Mouse (Mus musculus): ENCODE data around the gene Gpam. TPM values are rescaled to one million over a fixed set of nuclear protein-coding genes. Genes with fewer than 3 reads are reported as not detected.

Gene Gpam
- polyA plus RNA-seq, 1 experiment: 5.3 TPM

DNA sequence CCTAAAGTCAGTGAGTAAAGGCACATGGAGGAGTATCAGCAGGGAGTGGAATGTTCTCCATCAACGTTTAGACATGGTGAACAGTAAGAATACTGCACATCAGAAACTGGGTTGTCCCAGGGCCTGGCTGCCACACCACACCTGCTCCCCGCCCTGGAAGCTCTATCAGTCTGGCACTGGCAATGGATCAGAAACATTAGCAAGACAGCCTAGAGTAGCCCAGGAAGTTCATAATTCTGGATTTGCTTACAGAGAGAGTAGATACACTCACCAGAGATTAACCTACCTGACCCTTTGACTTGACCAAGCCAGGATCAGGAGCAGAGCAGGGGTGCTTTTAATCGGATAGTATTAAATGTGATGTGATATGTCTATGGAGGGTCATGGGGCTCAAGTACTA is 1.6 kb downstream of the Gpam start:
- Histone ChIP-seq H3K4me3 (ENCODE audit: insufficient read depth, low read length) (no peak overlapping the region), H3K4me1 (ENCODE audit: control insufficient read depth, insufficient read depth, low read length) (no peaks in the 10 kb centered on the region), H3K27ac (ENCODE audit: insufficient read depth, low read depth, low read length) (no peak overlapping the region)
- TF ChIP-seq CTCF (IDR thresholded peaks at IDR 0.05; ENCODE audit: low read depth, low read length) (no peak), POLR2A (IDR thresholded peaks at IDR 0.05; ENCODE audit: borderline replicate concordance, low read depth, low read length) (no peak)

DNA sequence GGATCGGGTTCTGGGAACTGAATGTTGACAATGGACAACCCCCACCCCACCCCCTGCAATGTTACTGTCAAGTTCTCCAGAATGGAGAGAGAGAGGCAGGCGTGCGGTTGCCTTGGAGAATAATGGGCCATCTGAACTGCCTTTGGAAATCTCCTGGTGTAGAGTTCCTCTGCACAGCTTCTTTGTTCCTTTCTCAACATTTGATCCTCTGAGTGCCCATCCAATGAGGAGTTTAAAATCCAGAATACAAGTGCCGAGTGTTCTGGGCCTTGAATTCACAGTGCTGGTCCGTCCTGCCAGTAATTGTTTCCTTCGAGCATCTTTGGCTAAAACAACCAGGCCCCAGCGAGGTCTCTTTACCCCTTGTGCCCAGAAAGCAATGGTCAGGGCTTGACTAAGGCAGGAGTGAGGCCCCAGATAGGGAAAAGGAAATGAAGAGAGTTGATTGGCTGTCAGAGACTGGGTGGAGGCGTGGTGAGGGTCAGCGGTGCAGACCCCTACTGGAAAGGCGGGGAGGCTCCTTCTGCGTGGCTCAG is 4.0 kb downstream of the Gpam start:
- Histone ChIP-seq H3K27ac (ENCODE audit: insufficient read depth, low read depth, low read length) (no peak overlapping the region), H3K4me1 (ENCODE audit: control insufficient read depth, insufficient read depth, low read length) (no peaks in the 10 kb centered on the region), H3K4me3 (ENCODE audit: insufficient read depth, low read length) (no peak overlapping the region)
- TF ChIP-seq POLR2A (IDR thresholded peaks at IDR 0.05; ENCODE audit: borderline replicate concordance, low read depth, low read length) (no peak), CTCF (IDR thresholded peaks at IDR 0.05; ENCODE audit: low read depth, low read length) (no peak)

DNA sequence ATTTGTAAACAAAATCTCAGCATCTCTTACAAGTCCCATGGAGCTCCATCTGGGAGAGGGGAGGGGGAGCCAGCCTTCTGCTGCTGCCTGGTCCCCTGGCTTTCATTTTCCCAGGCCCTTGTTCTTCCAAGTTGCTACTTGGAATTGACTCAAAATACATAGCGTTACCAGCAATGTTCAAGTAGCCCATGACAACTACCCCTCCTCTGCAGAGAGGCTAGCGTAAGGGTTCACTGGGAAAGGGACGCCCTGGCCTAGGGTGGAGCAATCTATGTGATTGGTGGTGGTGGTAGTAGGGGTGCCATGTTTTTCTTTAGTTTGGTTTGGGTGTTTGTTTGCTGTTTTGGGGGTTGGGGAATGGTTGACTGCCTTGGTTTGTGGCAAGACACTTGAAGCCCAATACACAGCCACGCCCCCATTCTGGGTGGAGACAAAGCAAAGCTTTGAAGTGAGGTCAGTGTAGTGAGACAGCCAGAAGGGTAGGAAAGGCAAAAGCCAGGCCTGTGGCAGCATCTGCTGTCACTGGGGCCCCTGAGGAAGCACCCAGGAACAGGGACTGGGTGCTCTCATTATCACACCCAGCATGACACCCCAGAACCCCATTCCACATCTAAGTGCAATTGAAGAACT is 4.6 kb downstream of the Gpam start:
- Histone ChIP-seq H3K4me3 (ENCODE audit: insufficient read depth, low read length) (no peak overlapping the region), H3K27ac (ENCODE audit: insufficient read depth, low read depth, low read length) (no peak overlapping the region), H3K4me1 (ENCODE audit: control insufficient read depth, insufficient read depth, low read length) (no peaks in the 10 kb centered on the region)
- TF ChIP-seq POLR2A (IDR thresholded peaks at IDR 0.05; ENCODE audit: borderline replicate concordance, low read depth, low read length): no peak
- no peak for TF ChIP-seq CTCF (IDR thresholded peaks at IDR 0.05; ENCODE audit: low read depth, low read length)

DNA sequence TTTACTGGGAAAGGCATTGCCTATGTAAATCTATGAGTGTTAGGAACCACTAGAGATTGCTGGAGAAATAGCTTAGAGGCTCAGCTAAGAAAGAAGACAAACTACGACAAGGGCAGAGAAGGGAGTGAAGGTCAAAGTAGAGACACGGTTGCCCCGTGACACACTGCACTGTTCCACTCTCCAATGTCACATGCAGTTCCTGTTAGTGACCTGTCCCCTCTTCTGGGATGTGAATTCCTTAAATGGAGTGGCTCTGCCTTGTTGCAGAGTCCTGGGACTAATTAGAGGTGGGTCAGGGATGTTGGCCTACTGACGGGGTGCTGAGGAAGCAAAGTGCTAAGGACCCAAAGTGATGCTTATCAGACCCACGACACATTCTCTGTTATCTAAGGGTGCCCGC is 5.2 kb downstream of the Gpam start:
- Histone ChIP-seq H3K4me1 (ENCODE audit: control insufficient read depth, insufficient read depth, low read length) (no peaks in the 10 kb centered on the region), H3K27ac (ENCODE audit: insufficient read depth, low read depth, low read length) (no peak overlapping the region), H3K4me3 (ENCODE audit: insufficient read depth, low read length) (no peak overlapping the region)
- TF ChIP-seq POLR2A (IDR thresholded peaks at IDR 0.05; ENCODE audit: borderline replicate concordance, low read depth, low read length): no peak
- no peak for TF ChIP-seq CTCF (IDR thresholded peaks at IDR 0.05; ENCODE audit: low read depth, low read length)

DNA sequence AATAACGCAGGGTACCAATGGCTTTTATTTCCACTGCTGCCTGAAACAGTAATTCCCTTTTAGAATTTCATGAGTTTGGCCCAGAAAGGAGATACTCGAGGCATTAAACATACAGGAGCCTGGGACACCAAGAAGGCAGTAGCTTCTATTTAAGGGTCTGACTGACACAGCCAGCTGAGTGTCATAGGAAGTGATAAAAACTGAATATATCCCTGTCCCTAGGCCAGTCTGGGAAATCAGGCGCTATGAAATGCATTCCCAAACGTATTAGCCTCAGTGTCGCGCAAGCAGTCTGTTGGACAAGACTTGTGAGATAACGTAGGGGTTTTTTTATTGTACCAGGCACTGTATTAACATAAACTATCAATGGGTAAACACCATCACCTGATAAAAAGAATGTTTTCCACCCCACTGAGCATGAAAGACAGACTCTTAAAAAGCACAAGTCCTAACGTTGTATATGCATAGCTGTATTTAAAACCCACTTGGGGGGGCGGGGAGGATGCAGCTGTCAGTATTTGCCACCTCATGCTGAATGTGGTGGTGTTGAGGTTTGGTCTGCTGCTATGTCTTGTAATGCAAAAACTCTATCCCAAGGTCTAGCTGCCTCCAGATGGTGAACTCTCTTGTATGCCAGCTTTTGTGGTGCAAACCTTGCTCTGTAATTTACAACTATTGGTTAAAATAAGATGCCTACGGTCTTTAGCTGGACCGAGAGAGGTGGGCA is 6.4 kb downstream of the Gpam start:
- Histone ChIP-seq H3K4me1 (ENCODE audit: control insufficient read depth, insufficient read depth, low read length) (no peaks in the 10 kb centered on the region), H3K4me3 (ENCODE audit: insufficient read depth, low read length) (no peak overlapping the region), H3K27ac (ENCODE audit: insufficient read depth, low read depth, low read length) (no peak overlapping the region)
- no peak for TF ChIP-seq POLR2A (IDR thresholded peaks at IDR 0.05; ENCODE audit: borderline replicate concordance, low read depth, low read length)

DNA sequence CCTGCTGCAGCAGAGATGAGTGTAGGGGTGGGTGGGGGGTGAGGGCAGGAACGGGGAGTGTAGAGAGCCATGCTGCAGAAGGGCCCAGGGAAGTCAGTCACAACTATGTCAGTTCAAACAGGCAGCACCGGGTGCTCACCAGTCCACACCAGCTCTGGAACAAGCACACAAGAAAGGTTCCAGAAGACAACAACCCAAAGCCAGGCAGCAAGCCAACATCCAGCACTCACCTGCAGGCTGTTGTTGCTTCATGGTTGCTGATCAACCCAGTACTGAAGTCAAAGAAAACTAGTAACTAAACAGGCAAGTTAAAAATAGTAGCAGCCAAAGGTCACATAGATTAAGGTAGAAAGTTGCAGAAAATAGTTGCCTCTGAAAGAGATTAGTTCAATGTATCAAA is 7.5 kb downstream of the Gpam start:
- TF ChIP-seq POLR2A (IDR thresholded peaks at IDR 0.05; ENCODE audit: borderline replicate concordance, low read depth, low read length): no peak
- no peak for TF ChIP-seq CTCF (IDR thresholded peaks at IDR 0.05; ENCODE audit: low read depth, low read length)
- no peaks in the 10 kb centered on the region for H3K4me1 ChIP-seq (ENCODE audit: control insufficient read depth, insufficient read depth, low read length)
- H3K27ac ChIP-seq (ENCODE audit: insufficient read depth, low read depth, low read length): no peak overlapping the region
- H3K4me3 ChIP-seq (ENCODE audit: insufficient read depth, low read length): no peak overlapping the region

DNA sequence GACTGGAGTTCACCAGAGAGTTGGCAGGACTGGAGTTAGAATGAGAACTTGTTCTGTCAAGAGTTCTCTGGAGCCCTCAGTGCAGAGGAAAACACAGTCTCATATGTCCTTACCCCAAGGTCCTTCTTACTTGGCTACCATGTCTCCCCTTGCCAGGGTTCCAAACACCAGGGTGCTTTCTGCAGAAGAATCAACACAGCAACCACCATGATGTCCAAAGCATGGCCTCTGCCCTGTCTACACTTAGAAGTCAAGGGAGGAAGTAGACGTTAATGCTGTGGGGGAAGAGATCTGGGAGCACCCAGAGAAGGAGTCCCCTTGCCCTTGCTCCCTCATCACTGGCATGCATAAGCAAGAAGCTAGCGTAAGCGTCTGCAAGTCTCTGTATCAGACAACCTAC is 9.0 kb downstream of the Gpam start:
- Histone ChIP-seq H3K4me1 (ENCODE audit: control insufficient read depth, insufficient read depth, low read length) (no peaks in the 10 kb centered on the region), H3K27ac (ENCODE audit: insufficient read depth, low read depth, low read length) (no peak overlapping the region), H3K4me3 (ENCODE audit: insufficient read depth, low read length) (no peak overlapping the region)
- TF ChIP-seq CTCF (IDR thresholded peaks at IDR 0.05; ENCODE audit: low read depth, low read length) (no peak), POLR2A (IDR thresholded peaks at IDR 0.05; ENCODE audit: borderline replicate concordance, low read depth, low read length) (no peak)

DNA sequence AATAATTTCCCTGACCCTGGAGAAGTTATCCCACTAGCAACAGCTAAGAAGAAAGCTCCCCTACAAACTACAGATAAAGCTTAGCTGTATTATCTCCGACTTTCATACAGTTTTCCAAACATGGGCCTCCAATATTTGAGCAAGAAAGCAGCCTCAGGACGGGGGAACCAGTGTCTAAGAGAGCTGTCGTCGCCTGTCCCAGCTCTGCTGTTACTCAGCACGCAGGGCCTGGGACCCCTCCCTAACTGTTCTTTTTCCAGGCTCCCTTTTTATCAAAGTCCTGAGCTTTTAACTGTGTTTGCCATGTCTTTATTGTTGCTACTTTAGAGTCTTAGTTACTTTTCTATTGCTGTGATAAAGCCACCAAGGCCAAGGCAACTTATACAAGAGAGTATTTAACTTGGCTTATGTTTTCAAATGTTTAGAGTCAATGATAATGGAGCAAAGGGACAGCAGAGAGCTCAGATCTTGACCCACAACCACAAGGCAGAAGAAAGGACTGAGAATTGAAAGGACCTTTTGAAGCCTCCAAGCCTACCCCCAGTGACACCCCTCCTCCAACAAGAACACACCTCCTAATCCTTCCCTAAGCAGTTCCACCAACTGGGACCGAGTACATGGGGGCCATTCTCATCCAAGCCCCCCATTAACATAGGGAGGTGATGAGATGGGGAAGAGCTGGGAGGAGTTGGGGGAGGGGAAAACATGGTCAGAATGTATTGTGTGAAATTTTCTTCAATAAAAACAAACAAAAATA is 9.8 kb downstream of the Gpam start:
- H3K4me1 ChIP-seq (ENCODE audit: control insufficient read depth, insufficient read depth, low read length): no peaks in the 10 kb centered on the region

DNA sequence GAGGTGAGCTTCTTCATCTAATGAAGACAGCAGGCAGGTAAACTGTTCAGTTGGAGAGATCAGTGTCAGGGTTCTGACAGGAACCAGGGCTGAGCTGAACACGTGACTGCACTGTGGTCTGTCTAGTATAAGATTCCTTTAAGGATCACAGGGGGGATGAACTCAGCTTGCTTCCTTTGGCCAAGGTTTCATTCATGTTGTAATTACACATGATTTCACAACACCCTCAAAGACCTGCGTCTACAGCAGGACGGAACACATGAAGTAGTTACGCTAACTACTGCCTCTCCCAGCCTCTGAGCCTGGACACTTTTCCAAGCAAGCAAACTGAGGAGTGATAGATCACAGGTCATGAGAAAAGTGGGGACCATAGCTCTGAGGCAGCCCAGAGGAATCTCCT is 11.5 kb downstream of the Gpam start:
- H3K27ac ChIP-seq (ENCODE audit: insufficient read depth, low read depth, low read length): no peak overlapping the region
- no peaks in the 10 kb centered on the region for H3K4me1 ChIP-seq (ENCODE audit: control insufficient read depth, insufficient read depth, low read length)
- H3K4me3 ChIP-seq (ENCODE audit: insufficient read depth, low read length): no peak overlapping the region
- no peak for TF ChIP-seq CTCF (IDR thresholded peaks at IDR 0.05; ENCODE audit: low read depth, low read length)
- no peak for TF ChIP-seq POLR2A (IDR thresholded peaks at IDR 0.05; ENCODE audit: borderline replicate concordance, low read depth, low read length)

More for the DNA sequence above, 9.8 kb downstream of the Gpam start:
- no peak overlapping the region for H3K27ac ChIP-seq (ENCODE audit: insufficient read depth, low read depth, low read length)
- no peak overlapping the region for H3K4me3 ChIP-seq (ENCODE audit: insufficient read depth, low read length)
- TF ChIP-seq POLR2A (IDR thresholded peaks at IDR 0.05; ENCODE audit: borderline replicate concordance, low read depth, low read length): no peak

All from bone marrow macrophage, adult 2 months (primary cell).